Mouse (Mus musculus) adrenal gland, postnatal 4 days (tissue): Measurements from ENCODE around the gene Cwf19l1. TPM values are rescaled to one million over a fixed set of nuclear protein-coding genes. Genes with fewer than 3 reads are reported as not detected.

Experiments used
- DNase-seq, 2 experiments: peaks; one replicate each; pipeline ENCODE4 v3.0.0; 2021 to 2022; ENCODE audit warnings: low spot score in 2 of 2, mixed read lengths in 2 of 2
- long read RNA-seq, 2 experiments: library from polyadenylated mRNA; stranded (forward); transcript quantifications; one replicate each; pipeline ENCODE4 v2.0.0; 2021
- total RNA-seq, 2 experiments: library from RNA; stranded (reverse); gene quantifications; 2 replicates each; pipeline ENCODE4 v1.2.3; 2021

The Cwf19l1 gene
- 10 to 100 TPM; 33.9 to 34.4 TPM for total RNA-seq
- long read RNA-seq, experiment 1, transcript Cwf19l1-201 (14 exons, 3,581 nt), result major isoform, 8 of 15 reads
- long read RNA-seq, experiment 1, partial matches to known transcripts, result 1 of 15 reads
- long read RNA-seq, experiment 1, other reads (novel, unspliced or antisense), result 6 of 15 reads
- long read RNA-seq, experiment 2, transcript Cwf19l1-201 (14 exons, 3,581 nt), result major isoform, 10 of 22 reads
- long read RNA-seq, experiment 2, partial matches to known transcripts, result 2 of 22 reads
- long read RNA-seq, experiment 2, other reads (novel, unspliced or antisense), result 10 of 22 reads

- DNase-seq, result peak; percentile 69 to 70
These were observed at the start of gene Cwf19l1 for GRCm38 (mm10) chr19:44135072-44135959. Gene Cwf19l1, minus strand, starts transcription at chr19:44135876.

- no peak for DNase-seq
These were observed 48.3 kb upstream of the Cwf19l1 start for GRCm38 (mm10) chr19:44183968-44184367.

GRCm38 (mm10) chr19:44180502-44180901, 44.8 kb upstream of the Cwf19l1 start:
- DNase-seq, result no peak

GRCm38 (mm10) chr19:44176741-44177140, 41.1 kb upstream of the Cwf19l1 start:
- no peak for DNase-seq

GRCm38 (mm10) chr19:44174835-44175234, 39.2 kb upstream of the Cwf19l1 start:
- DNase-seq, result no peak

- no peak for DNase-seq
These were observed 25.8 kb upstream of the Cwf19l1 start for GRCm38 (mm10) chr19:44161515-44161914.

GRCm38 (mm10) chr19:44159386-44159785, 23.7 kb upstream of the Cwf19l1 start:
- DNase-seq, result no peak

GRCm38 (mm10) chr19:44157005-44157404, 21.3 kb upstream of the Cwf19l1 start:
- DNase-seq, result no peak

- no peak for DNase-seq
These were observed 18.1 kb upstream of the Cwf19l1 start for GRCm38 (mm10) chr19:44153781-44154180.

GRCm38 (mm10) chr19:44148991-44149390, 13.3 kb upstream of the Cwf19l1 start:
- DNase-seq, result no peak

GRCm38 (mm10) chr19:44148345-44148744, 12.7 kb upstream of the Cwf19l1 start:
- no peak for DNase-seq

- DNase-seq, result no peak
These were observed 11.3 kb upstream of the Cwf19l1 start for GRCm38 (mm10) chr19:44146951-44147350.

- DNase-seq, result no peak
These were observed 10.8 kb upstream of the Cwf19l1 start for GRCm38 (mm10) chr19:44146568-44146879.

GRCm38 (mm10) chr19:44145702-44146567, 10.3 kb upstream of the Cwf19l1 start, which contains the start of gene Bloc1s2:
Gene Bloc1s2, minus strand, starts transcription at chr19:44146446.
- peak; percentile 72 to 83 for DNase-seq

GRCm38 (mm10) chr19:44144366-44144765, 8.7 kb upstream of the Cwf19l1 start:
- DNase-seq, result no peak

- DNase-seq, result no peak
These were observed 347 bp upstream of the Cwf19l1 start for GRCm38 (mm10) chr19:44135960-44136485.

- no peak for DNase-seq
These were observed 2.8 kb downstream of the Cwf19l1 start for GRCm38 (mm10) chr19:44132917-44133316.

GRCm38 (mm10) chr19:44128560-44128959, 7.1 kb downstream of the Cwf19l1 start:
- DNase-seq, result no peak

GRCm38 (mm10) chr19:44127729-44128497, 7.8 kb downstream of the Cwf19l1 start:
- DNase-seq, result no peak

GRCm38 (mm10) chr19:44121137-44121536, 14.5 kb downstream of the Cwf19l1 start:
- no peak for DNase-seq
